Mouse (Mus musculus) heart, postnatal 0 days (tissue): ENCODE measurements around the gene Filip1l. TPM values are rescaled to one million over a fixed set of nuclear protein-coding genes. Genes with fewer than 3 reads are reported as not detected.

Experiments used
- ATAC-seq: fragments of 200-750 bp; cut with Nextera tagmentation; 2 replicates; pipeline ENCODE4 v1.8.0; 2017; ENCODE audit warnings: low read depth, moderate number of reproducible peaks, moderate library complexity; ENCODE audit not compliant: insufficient read depth
- DNase-seq: peaks from one replicate; pipeline ENCODE4 v3.0.0-alpha.2; 2016; ENCODE audit warnings: low spot score
- H3K27ac ChIP-seq: fragments of 300-500 bp; sonication (generic); 2 replicates; pipeline ENCODE4 v1.5.1; 2014; ENCODE audit warnings: low read depth, mild to moderate bottlenecking
- H3K27me3 ChIP-seq: fragments of 300-500 bp; sonication (generic); 2 replicates; pipeline ENCODE4 v1.6.1; 2014; ENCODE audit warnings: low read length, mixed read lengths; ENCODE audit not compliant: control insufficient read depth, insufficient read depth
- H3K36me3 ChIP-seq: fragments of 300-500 bp; sonication (generic); replicated peaks from 2 replicates; pipeline ENCODE4 v1.6.1; 2014; ENCODE audit warnings: low read length, mixed read lengths; ENCODE audit not compliant: control insufficient read depth, insufficient read depth
- H3K4me1 ChIP-seq: fragments of 300-500 bp; sonication (generic); 2 replicates; pipeline ENCODE4 v1.6.1; 2014; ENCODE audit warnings: antibody characterized with exemption; ENCODE audit not compliant: control insufficient read depth, insufficient read depth
- H3K4me2 ChIP-seq: fragments of 300-500 bp; sonication (generic); 2 replicates; pipeline ENCODE4 v1.6.1; 2014; ENCODE audit warnings: low read depth, mild to moderate bottlenecking, low read length, moderate library complexity
- H3K4me3 ChIP-seq: fragments of 300-500 bp; sonication (generic); 2 replicates; pipeline ENCODE4 v1.5.1; 2014; ENCODE audit warnings: low read depth, low read length
- H3K9ac ChIP-seq: fragments of 300-500 bp; sonication (generic); replicated peaks from 2 replicates; pipeline ENCODE4 v1.6.1; 2014; ENCODE audit warnings: low read depth, low read length, mixed read lengths
- H3K9me3 ChIP-seq: fragments of 300-500 bp; sonication (generic); replicated peaks from 2 replicates; pipeline ENCODE4 v1.6.1; 2016; ENCODE audit warnings: low read length; ENCODE audit not compliant: control insufficient read depth
- CTCF ChIP-seq: IDR thresholded peaks from 2 replicates; pipeline ENCODE4 v1.5.1; 2016; ENCODE audit warnings: antibody characterized with exemption, control low read depth, low read depth
- EP300 ChIP-seq: IDR thresholded peaks from 2 replicates; pipeline ENCODE4 v1.6.1; 2016; ENCODE audit warnings: antibody characterized with exemption, low read depth
- WGBS: fragments of 180-500 bp; shearing (Covaris S2); extraction: QIAGEN DNeasy Blood & Tissue Kit; methylation state at CpG from one replicate; pipeline ENCODE4 v1.1.7; 2014; 5-methylcytosine and 5-hydroxymethylcytosine counted together
- polyA plus RNA-seq: library from polyadenylated mRNA; unstranded; fragments of >200 nt; fragmentation: Nextera tagmentation; extraction: Ambion mirVana; gene quantifications from 2 replicates; pipeline ENCODE4 v1.2.1, GENCODE M21; 2015
- total RNA-seq: library from RNA; depleted of rRNA; stranded (reverse); fragments of >200 nt; gene quantifications from 2 replicates; pipeline ENCODE4 v1.2.3, GENCODE M21; 2014; ENCODE audit warnings: low replicate concordance

Filip1l gene
- total and polyA plus RNA-seq, 2 experiments from 2014 or later: 14.1 to 26.0 TPM

DNA sequence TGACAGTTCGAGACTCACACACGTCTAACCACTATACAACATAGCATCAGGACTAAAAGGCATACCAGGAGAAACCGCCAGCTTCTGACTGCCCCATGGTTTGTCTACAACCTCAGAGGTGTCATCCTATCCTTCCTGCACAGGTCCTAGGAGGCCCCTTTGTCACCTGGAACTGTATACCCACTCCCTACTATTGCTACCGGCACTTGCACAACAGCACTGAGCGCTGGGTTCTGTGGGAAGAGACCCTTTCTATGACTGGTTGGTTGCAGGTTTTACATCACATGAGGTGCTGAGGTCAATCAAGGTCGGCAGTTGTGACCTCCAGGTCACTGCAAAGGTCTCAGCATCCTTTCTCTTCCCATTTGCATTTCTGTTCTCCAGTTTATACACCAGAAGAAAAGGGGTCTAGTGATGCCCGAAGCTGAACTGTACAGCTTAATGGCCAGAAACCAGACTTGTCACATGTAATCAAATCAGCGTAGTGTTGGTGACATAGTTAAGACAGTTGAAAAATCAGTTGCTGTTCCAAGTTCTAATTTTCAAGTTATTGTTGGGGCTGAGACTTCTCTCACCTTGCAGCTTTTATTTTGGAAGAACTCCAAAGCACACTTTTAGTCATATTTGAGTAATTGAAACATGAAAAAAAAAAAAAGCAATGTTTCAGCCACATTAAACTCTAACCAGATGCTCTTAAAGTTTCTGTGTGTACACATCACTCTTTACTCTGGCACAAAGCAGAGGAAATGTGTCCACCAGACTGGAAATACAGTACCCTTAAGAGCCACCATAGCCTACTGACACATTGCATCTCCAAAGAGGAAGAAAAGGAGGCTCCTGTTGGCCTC, 12.9 kb upstream of the Filip1l start:
- no peak overlapping the region for H3K4me2 ChIP-seq
- H3K27ac ChIP-seq: no peak overlapping the region
- 86% methylated on average over 8 of the region's 8 CpGs for WGBS
- H3K27me3 ChIP-seq: no peaks in the 10 kb centered on the region
- no peaks in the 10 kb centered on the region for H3K9me3 ChIP-seq
- H3K9ac ChIP-seq: no peak overlapping the region
- no peak for TF ChIP-seq EP300
- no peak for TF ChIP-seq CTCF
- no peaks in the 10 kb centered on the region for H3K4me1 ChIP-seq
- no peak for ATAC-seq
- no peaks in the 10 kb centered on the region for H3K36me3 ChIP-seq
- no peak overlapping the region for H3K4me3 ChIP-seq
- DNase-seq: no peak

GRCm38 (mm10) chr16:57340613-57340898, 12.3 kb upstream of the Filip1l start:
- no peaks in the 10 kb centered on the region for H3K27me3 ChIP-seq
- DNase-seq (no peak), ATAC-seq (no peak)
- H3K9me3 ChIP-seq: no peaks in the 10 kb centered on the region
- no peak overlapping the region for H3K27ac ChIP-seq
- no peak overlapping the region for H3K4me3 ChIP-seq
- H3K4me1 ChIP-seq: no peaks in the 10 kb centered on the region
- 43% methylated on average over 5 of the region's 5 CpGs for WGBS
- H3K36me3 ChIP-seq: no peaks in the 10 kb centered on the region
- TF ChIP-seq CTCF (no peak), EP300 (no peak)
- no peak overlapping the region for H3K9ac ChIP-seq
- no peak overlapping the region for H3K4me2 ChIP-seq

- Histone ChIP-seq H3K4me3 (no peak overlapping the region), H3K27me3 (no peaks in the 10 kb centered on the region), H3K9ac (no peak overlapping the region), H3K4me2 (no peak overlapping the region), H3K27ac (no peak overlapping the region), H3K4me1 (0 out of 2 replicates have a peak, but pooled peaks cover 7% of the 10 kb centered on the region), H3K9me3 (no peaks in the 10 kb centered on the region), H3K36me3 (no peaks in the 10 kb centered on the region; the same call in 1 of the 2 replicates)
- ATAC-seq (no peak), DNase-seq (no peak)
- TF ChIP-seq CTCF: no peak
- TF ChIP-seq EP300: no peak
- WGBS: 90% methylated on average over 3 of the region's 3 CpGs
Measured at GRCm38 (mm10) chr16:57346258-57346657, 6.6 kb upstream of the Filip1l start.

GRCm38 (mm10) chr16:57349039-57349438, 3.9 kb upstream of the Filip1l start:
- no peak for ATAC-seq
- TF ChIP-seq EP300: no peak
- TF ChIP-seq CTCF: no peak
- Histone ChIP-seq H3K4me3 (no peak overlapping the region), H3K9ac (no peak overlapping the region), H3K4me1 (0 out of 2 replicates have a peak, but pooled peaks cover 7% of the 10 kb centered on the region), H3K4me2 (no peak overlapping the region), H3K27ac (no peak overlapping the region), H3K27me3 (no peaks in the 10 kb centered on the region), H3K9me3 (no peaks in the 10 kb centered on the region), H3K36me3 (no peaks in the 10 kb centered on the region; the same call in 1 of the 2 replicates)
- no peak for DNase-seq
- WGBS: 60% methylated on average over 3 of the region's 3 CpGs

DNA sequence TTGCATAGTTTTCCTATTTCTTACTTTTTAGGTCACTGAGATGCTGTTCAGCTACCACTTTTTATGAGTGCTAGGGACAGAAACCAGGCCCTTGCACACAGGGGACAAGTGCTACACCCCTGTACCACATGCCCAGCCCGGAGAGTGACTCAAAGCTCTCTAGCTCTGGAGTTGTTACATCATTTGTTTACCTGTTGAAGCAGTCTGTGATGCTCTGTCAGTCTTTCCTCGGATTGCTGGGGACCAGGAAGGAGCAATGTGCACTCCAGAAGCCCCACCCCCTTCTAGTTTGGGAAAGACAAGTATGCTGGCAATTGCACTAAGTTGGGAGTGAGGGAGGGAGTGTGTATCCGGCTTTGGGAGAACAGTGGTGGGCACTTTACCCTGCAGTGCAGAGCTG, 3.2 kb upstream of the Filip1l start:
- WGBS: 17% methylated on average over 3 of the region's 3 CpGs
- Histone ChIP-seq H3K4me2 (no peak overlapping the region), H3K9ac (no peak overlapping the region), H3K4me1 (0 out of 2 replicates have a peak, but pooled peaks cover 7% of the 10 kb centered on the region), H3K27ac (no peak overlapping the region), H3K9me3 (no peaks in the 10 kb centered on the region), H3K36me3 (no peaks in the 10 kb centered on the region; the same call in 1 of the 2 replicates), H3K27me3 (no peaks in the 10 kb centered on the region), H3K4me3 (no peak overlapping the region)
- no peak for ATAC-seq
- TF ChIP-seq EP300 (no peak), CTCF (no peak)
- no peak for DNase-seq
